ENCODE assay signal across 15 mouse cellular contexts in genomic region chr8:70843214-70843773, GRCm38 (mm10). TPM values are rescaled to one million over a fixed set of nuclear protein-coding genes. Genes with fewer than 3 reads are reported as not detected.
DNase-seq lines count a peak whose midpoint lies in the region; ATAC-seq and TF ChIP-seq lines count a peak whose summit lies in the region.
"Had no signal": no experiment of that assay in that cellular context is flagged by ENCODE, and none has a peak within 500 bp of the region (broad histone marks: within the 10 kb centered on the region; RNA-seq: fewer than 3 reads in every experiment).

No protein-coding gene starts in this region.

- no peak for DNase-seq in lung, embryonic 14.5 days
- DNase-seq in lung, postnatal 10 days, result no peak
- peak; percentile 84 for DNase-seq in liver, embryonic 13.5 days
- DNase-seq in spleen, postnatal 14 days (ENCODE audit: low spot score in 2 of 2), result peak; percentile 43
- DNase-seq in gastrocnemius, postnatal 25 days, result no peak
- DNase-seq: cerebellum, adult 18-20 months; heart, postnatal 10 days; kidney, adult 8-10 months; lung, postnatal 4 days had no signal

- H3K27me3 ChIP-seq in lung, embryonic 14.5 days (ENCODE audit: insufficient read depth, low read length), result no peaks in the 10 kb centered on the region
- peaks cover 17% of the 10 kb centered on the region for H3K27me3 ChIP-seq in liver, embryonic 13.5 days
- H3K27me3 ChIP-seq in intestine, embryonic 15.5 days (replicated peaks), result no peaks in the 10 kb centered on the region
- H3K27me3 ChIP-seq: forebrain, embryonic 12.5 days; hindbrain, embryonic 15.5 days had no signal

- no peak for ATAC-seq in lung, embryonic 14.5 days (ENCODE audit: insufficient read depth)
- ATAC-seq in erythroblast, adult 5-6 weeks (replicated peaks; ENCODE audit: low FRiP score, poor library complexity, severe bottlenecking), result peak; percentile 41
- ATAC-seq in liver, embryonic 13.5 days (ENCODE audit: low read depth), result peak; percentile 63
- ATAC-seq in intestine, embryonic 15.5 days, result no peak
- ATAC-seq: midbrain, embryonic 16.5 days had no signal

- WGBS in lung, embryonic 14.5 days, result 74% methylated on average over 5 of the region's 5 CpGs
- WGBS in liver, embryonic 13.5 days (ENCODE audit: insufficient replicate concordance), result 17% methylated on average over 5 of the region's 5 CpGs
- WGBS in intestine, embryonic 15.5 days, result 85% methylated on average over 5 of the region's 5 CpGs

- no peak overlapping the region; the same call in 1 of the 2 replicates for H3K4me2 ChIP-seq in lung, embryonic 14.5 days
- peak overlapping the region; percentile 85 for H3K4me2 ChIP-seq in liver, embryonic 13.5 days
- no peak overlapping the region for H3K4me2 ChIP-seq in intestine, embryonic 15.5 days (replicated peaks)
- H3K4me2 ChIP-seq: forebrain, embryonic 12.5 days; hindbrain, embryonic 15.5 days had no signal

- H3K27ac ChIP-seq in lung, embryonic 14.5 days (ENCODE audit: low read depth), result peak overlapping the region; percentile 3; the same call in 1 of the 2 replicates
- H3K27ac ChIP-seq in liver, embryonic 13.5 days, result peak overlapping the region; percentile 99
- no peak overlapping the region for H3K27ac ChIP-seq in intestine, embryonic 15.5 days
- H3K27ac ChIP-seq: forebrain, embryonic 12.5 days; hindbrain, embryonic 15.5 days had no signal

- H3K4me1 ChIP-seq in lung, embryonic 14.5 days (ENCODE audit: insufficient read depth), result 0 out of 2 replicates have a peak, but pooled peaks cover 3% of the 10 kb centered on the region
- peaks cover 72% of the 10 kb centered on the region for H3K4me1 ChIP-seq in liver, embryonic 13.5 days (replicated peaks)
- peaks cover 20% of the 10 kb centered on the region for H3K4me1 ChIP-seq in intestine, embryonic 15.5 days (replicated peaks)

- no peak overlapping the region for H3K9ac ChIP-seq in lung, embryonic 14.5 days
- peak overlapping the region; percentile 89 for H3K9ac ChIP-seq in liver, embryonic 13.5 days
- H3K9ac ChIP-seq in intestine, embryonic 15.5 days, result no peak overlapping the region
- H3K9ac ChIP-seq: forebrain, embryonic 12.5 days; hindbrain, embryonic 15.5 days had no signal

- H3K4me3 ChIP-seq in lung, embryonic 14.5 days (ENCODE audit: low read depth, low read length), result no peak overlapping the region
- peak overlapping the region; percentile 66 for H3K4me3 ChIP-seq in liver, embryonic 13.5 days (replicated peaks)
- no peak overlapping the region for H3K4me3 ChIP-seq in intestine, embryonic 15.5 days (replicated peaks)
- H3K4me3 ChIP-seq: forebrain, embryonic 12.5 days; hindbrain, embryonic 15.5 days had no signal

- no peak for TF ChIP-seq CTCF in lung, embryonic 14.5 days (IDR thresholded peaks at IDR 0.05; ENCODE audit: low read depth)

- no peaks in the 10 kb centered on the region for H3K9me3 ChIP-seq in lung, embryonic 14.5 days (ENCODE audit: low read depth, low read length)
- H3K9me3 ChIP-seq in liver, embryonic 13.5 days (replicated peaks), result no peaks in the 10 kb centered on the region
- H3K9me3 ChIP-seq in intestine, embryonic 15.5 days, result no peaks in the 10 kb centered on the region
- H3K9me3 ChIP-seq: forebrain, embryonic 12.5 days; hindbrain, embryonic 15.5 days had no signal

- no peaks in the 10 kb centered on the region for H3K36me3 ChIP-seq in lung, embryonic 14.5 days (ENCODE audit: insufficient read depth)
- H3K36me3 ChIP-seq in liver, embryonic 13.5 days, result no peaks in the 10 kb centered on the region
- H3K36me3 ChIP-seq in intestine, embryonic 15.5 days, result no peaks in the 10 kb centered on the region
- H3K36me3 ChIP-seq: forebrain, embryonic 12.5 days; hindbrain, embryonic 15.5 days had no signal

RNA-seq across cellular contexts. Expression of gene Arrdc2, which starts 3.8 kb away (rescaled TPM):
- polyA plus RNA-seq in lung, embryonic 14.5 days (2014; fragmentation: Nextera tagmentation; extraction: Ambion mirVana), result 4.3 and 4.4 TPM in 2 replicates
- total RNA-seq in erythroblast, adult 5-6 weeks (2015; ENCODE audit: low replicate concordance), result 15.0 and 25.7 TPM in 2 replicates
- total RNA-seq in erythroblast, adult 5-6 weeks (2017; ENCODE audit: low replicate concordance), result 18.1 and 30.8 TPM in 2 replicates
- polyA plus RNA-seq in liver, embryonic 13.5 days (2015; fragmentation: Nextera tagmentation; extraction: Ambion mirVana), result 11.7 and 12.6 TPM in 2 replicates
- 10 to 100 TPM; 21.7 to 39.3 TPM for total RNA-seq in gastrocnemius, postnatal 25 days (2021)
- 7.5 TPM in 2 replicates for polyA plus RNA-seq in intestine, embryonic 15.5 days (2015; fragmentation: Nextera tagmentation; extraction: Ambion mirVana)

RNA-seq across cellular contexts. Expression of gene Kcnn1, which starts 19.8 kb away (rescaled TPM):
- polyA plus RNA-seq in lung, embryonic 14.5 days (2014; fragmentation: Nextera tagmentation; extraction: Ambion mirVana), result 0.54 and 0.72 TPM in 2 replicates
- not detected in 2 replicates for total RNA-seq in erythroblast, adult 5-6 weeks (2015; ENCODE audit: low replicate concordance)
- total RNA-seq in erythroblast, adult 5-6 weeks (2017; ENCODE audit: low replicate concordance), result not detected in 2 replicates
- polyA plus RNA-seq in liver, embryonic 13.5 days (2015; fragmentation: Nextera tagmentation; extraction: Ambion mirVana), result 0.29 and 0.44 TPM in 2 replicates
- 10 to 100 TPM; 11.8 to 14.4 TPM for total RNA-seq in gastrocnemius, postnatal 25 days (2021)
- polyA plus RNA-seq in intestine, embryonic 15.5 days (2015; fragmentation: Nextera tagmentation; extraction: Ambion mirVana), result 2.0 TPM in 2 replicates

RNA-seq across cellular contexts. Expression of gene Ccdc124, which starts 30.4 kb away (rescaled TPM):
- 121 and 125 TPM in 2 replicates for polyA plus RNA-seq in lung, embryonic 14.5 days (2014; fragmentation: Nextera tagmentation; extraction: Ambion mirVana)
- 12.3 and 14.2 TPM in 2 replicates for total RNA-seq in erythroblast, adult 5-6 weeks (2015; ENCODE audit: low replicate concordance)
- total RNA-seq in erythroblast, adult 5-6 weeks (2017; ENCODE audit: low replicate concordance), result 11.7 and 13.4 TPM in 2 replicates
- polyA plus RNA-seq in liver, embryonic 13.5 days (2015; fragmentation: Nextera tagmentation; extraction: Ambion mirVana), result 70.9 and 76.5 TPM in 2 replicates
- 10 to 100 TPM; 58.3 to 58.8 TPM for total RNA-seq in gastrocnemius, postnatal 25 days (2021)
- 89.4 and 90.7 TPM in 2 replicates for polyA plus RNA-seq in intestine, embryonic 15.5 days (2015; fragmentation: Nextera tagmentation; extraction: Ambion mirVana)

RNA-seq across cellular contexts. Expression of gene Il12rb1, which starts 35.0 kb away (rescaled TPM):
- polyA plus RNA-seq in lung, embryonic 14.5 days (2014; fragmentation: Nextera tagmentation; extraction: Ambion mirVana), result 0.17 TPM in 1 of 2 replicates, not detected in the other
- not detected in 2 replicates for total RNA-seq in erythroblast, adult 5-6 weeks (2015; ENCODE audit: low replicate concordance)
- total RNA-seq in erythroblast, adult 5-6 weeks (2017; ENCODE audit: low replicate concordance), result 0.14 and 0.51 TPM in 2 replicates
- polyA plus RNA-seq in liver, embryonic 13.5 days (2015; fragmentation: Nextera tagmentation; extraction: Ambion mirVana), result 0.20 and 0.21 TPM in 2 replicates
- total RNA-seq in gastrocnemius, postnatal 25 days (2021), result not detected
- polyA plus RNA-seq in intestine, embryonic 15.5 days (2015; fragmentation: Nextera tagmentation; extraction: Ambion mirVana), result 0.29 and 0.40 TPM in 2 replicates
- polyA plus RNA-seq: forebrain, embryonic 12.5 days; hindbrain, embryonic 15.5 days; stomach, embryonic 14.5 days had no signal

RNA-seq across cellular contexts. Expression of gene Mast3, which starts 38.4 kb away (rescaled TPM):
- 16.1 and 18.0 TPM in 2 replicates for polyA plus RNA-seq in lung, embryonic 14.5 days (2014; fragmentation: Nextera tagmentation; extraction: Ambion mirVana)
- total RNA-seq in erythroblast, adult 5-6 weeks (2015; ENCODE audit: low replicate concordance), result 21.7 and 29.2 TPM in 2 replicates
- total RNA-seq in erythroblast, adult 5-6 weeks (2017; ENCODE audit: low replicate concordance), result 3.9 and 5.4 TPM in 2 replicates
- polyA plus RNA-seq in liver, embryonic 13.5 days (2015; fragmentation: Nextera tagmentation; extraction: Ambion mirVana), result 4.9 and 6.2 TPM in 2 replicates
- 1 to 10 TPM; 2.4 to 3.4 TPM for total RNA-seq in gastrocnemius, postnatal 25 days (2021)
- 13.2 and 16.8 TPM in 2 replicates for polyA plus RNA-seq in intestine, embryonic 15.5 days (2015; fragmentation: Nextera tagmentation; extraction: Ambion mirVana)

Comparison
In these comparisons a context has a peak if more than half of its experiments do, and no peak if none do; other contexts are left out.
1. ATAC-seq: peak in erythroblast, adult 5-6 weeks (single experiment) and liver, embryonic 13.5 days (single experiment); none in lung, embryonic 14.5 days (single experiment) and intestine, embryonic 15.5 days (single experiment).
2. DNase-seq: peak in liver, embryonic 13.5 days (single experiment) and spleen, postnatal 14 days (2 of 2); none in lung, embryonic 14.5 days (single experiment), lung, postnatal 10 days (single experiment) and gastrocnemius, postnatal 25 days (single experiment).